ENCODE assay signal across 21 mouse cellular contexts in the genomic region with DNA sequence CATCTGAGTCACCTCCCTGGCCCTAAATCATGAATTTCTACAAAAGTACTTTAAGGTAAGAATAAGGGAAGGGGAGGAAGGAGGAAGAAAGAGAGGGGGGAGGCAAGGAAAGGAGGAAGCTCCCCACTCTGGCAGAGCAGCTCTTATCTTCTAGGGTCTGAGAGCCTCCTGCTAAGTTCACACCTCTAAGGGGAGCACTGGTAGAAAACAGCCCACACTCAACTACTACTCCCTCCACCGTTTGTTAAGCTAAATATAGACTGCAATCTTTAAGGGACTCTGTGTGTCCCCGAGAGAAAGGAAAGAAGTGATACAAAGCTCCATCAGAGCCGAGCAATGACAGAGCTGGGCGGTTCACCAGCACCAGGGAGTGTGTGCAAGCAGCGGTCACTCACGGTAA. TPM values are rescaled to one million over a fixed set of nuclear protein-coding genes. Genes with fewer than 3 reads are reported as not detected.
DNase-seq lines count a peak whose midpoint lies in the region; ATAC-seq and TF ChIP-seq lines count a peak whose summit lies in the region.
"Had no signal": no experiment of that assay in that cellular context is flagged by ENCODE, and none has a peak within 500 bp of the region (broad histone marks: within the 10 kb centered on the region; RNA-seq: fewer than 3 reads in every experiment).

No protein-coding gene starts in this region.

- H3K9ac ChIP-seq in heart, embryonic 16.5 days (ENCODE audit: low read length), result peak overlapping the region; percentile 49
- H3K9ac ChIP-seq in lung, embryonic 14.5 days, result no peak overlapping the region
- no peak overlapping the region for H3K9ac ChIP-seq in neural tube, embryonic 15.5 days (replicated peaks)
- H3K9ac ChIP-seq: forebrain, embryonic 12.5 days; limb, embryonic 15.5 days; midbrain, embryonic 13.5 days; stomach, embryonic 15.5 days had no signal

- H3K9me3 ChIP-seq in heart, embryonic 16.5 days (replicated peaks; ENCODE audit: control insufficient read depth, low read length), result no peaks in the 10 kb centered on the region
- H3K9me3 ChIP-seq in lung, embryonic 14.5 days (ENCODE audit: low read depth, low read length), result no peaks in the 10 kb centered on the region
- H3K9me3 ChIP-seq in neural tube, embryonic 15.5 days (replicated peaks), result no peaks in the 10 kb centered on the region
- H3K9me3 ChIP-seq: forebrain, embryonic 12.5 days; G1E; limb, embryonic 15.5 days; midbrain, embryonic 13.5 days; stomach, embryonic 15.5 days had no signal

- no peak for DNase-seq in gastrocnemius, adult 2 months
- no peak for DNase-seq in gastrocnemius, postnatal 25 days
- DNase-seq in heart, postnatal 36 days, result no peak
- DNase-seq in lung, embryonic 14.5 days, result no peak
- no peak for DNase-seq in lung, postnatal 14 days
- DNase-seq in cerebellum, adult 2 months, result no peak
- DNase-seq: adrenal gland, postnatal 25 days; cerebellum, adult 8-10 months; kidney, adult 11 months; right cerebral cortex, postnatal 25 days; thymus, adult 18-20 months; thymus, postnatal 4 days had no signal

- no peak overlapping the region for H3K4me3 ChIP-seq in gastrocnemius, adult 2 months
- peak overlapping the region; percentile 15 for H3K4me3 ChIP-seq in heart, embryonic 16.5 days (ENCODE audit: low read length)
- no peak overlapping the region for H3K4me3 ChIP-seq in lung, embryonic 14.5 days (ENCODE audit: low read depth, low read length)
- no peak overlapping the region for H3K4me3 ChIP-seq in neural tube, embryonic 15.5 days (replicated peaks)
- no peak overlapping the region for H3K4me3 ChIP-seq in cerebellum, adult 2 months (replicated peaks; ENCODE audit: insufficient read depth, low read depth, low read length)
- H3K4me3 ChIP-seq: forebrain, embryonic 12.5 days; limb, embryonic 15.5 days; midbrain, embryonic 13.5 days; stomach, embryonic 15.5 days had no signal

- WGBS in heart, embryonic 16.5 days, result 10% methylated on average over 6 of the region's 6 CpGs
- 14% methylated on average over 6 of the region's 6 CpGs for WGBS in lung, embryonic 14.5 days
- 8% methylated on average over 6 of the region's 6 CpGs for WGBS in neural tube, embryonic 15.5 days
- 55% methylated on average over 6 of the region's 6 CpGs for WGBS in cerebellum, adult 2 months

- H3K27ac ChIP-seq in gastrocnemius, adult 2 months, result peak overlapping the region; percentile 79; the same call in 1 of the 2 replicates
- peak overlapping the region; percentile 89 for H3K27ac ChIP-seq in heart, embryonic 16.5 days (ENCODE audit: low read length)
- peak overlapping the region; percentile 42; the same call in 1 of the 2 replicates for H3K27ac ChIP-seq in lung, embryonic 14.5 days (ENCODE audit: low read depth)
- H3K27ac ChIP-seq in neural tube, embryonic 15.5 days (replicated peaks), result 0 out of 2 replicates have a peak overlapping the region, but pooled peaks have one; percentile 9
- no peak overlapping the region for H3K27ac ChIP-seq in cerebellum, adult 2 months (ENCODE audit: insufficient read depth, low read length)
- H3K27ac ChIP-seq: forebrain, embryonic 12.5 days; limb, embryonic 15.5 days; midbrain, embryonic 13.5 days; stomach, embryonic 15.5 days had no signal

- peaks cover 81% of the 10 kb centered on the region for H3K4me1 ChIP-seq in heart, embryonic 16.5 days (ENCODE audit: control insufficient read depth, insufficient read depth, low read length)
- peaks cover 12% of the 10 kb centered on the region for H3K4me1 ChIP-seq in lung, embryonic 14.5 days (ENCODE audit: insufficient read depth)
- H3K4me1 ChIP-seq in neural tube, embryonic 15.5 days, result peaks cover 60% of the 10 kb centered on the region
- H3K4me1 ChIP-seq in cerebellum, adult 2 months (ENCODE audit: control insufficient read depth, insufficient read depth, low read length), result peaks cover 12% of the 10 kb centered on the region

- intact Hi-C loops in gastrocnemius, adult 2 months (cut with DNase I), result no loop called here
- intact Hi-C loops in heart, postnatal 36 days (cut with DNase I), result no loop called here

- TF ChIP-seq CTCF in gastrocnemius, adult 2 months (IDR thresholded peaks at IDR 0.05), result no peak
- no peak for TF ChIP-seq CTCF in lung, embryonic 14.5 days (IDR thresholded peaks at IDR 0.05; ENCODE audit: low read depth)
- no peak for TF ChIP-seq CTCF in cerebellum, adult 2 months (IDR thresholded peaks at IDR 0.05; ENCODE audit: borderline replicate concordance, insufficient read depth, low read depth, low read length)

- peak; percentile 47 for ATAC-seq in heart, embryonic 16.5 days (replicated peaks; ENCODE audit: extremely low read depth, insufficient read depth, low FRiP score)
- ATAC-seq in lung, embryonic 14.5 days (ENCODE audit: insufficient read depth), result no peak; the same call in 1 of the 2 replicates
- ATAC-seq in neural tube, embryonic 15.5 days (ENCODE audit: low FRiP score), result no peak
- ATAC-seq: CD4-positive, CD25-positive, alpha-beta regulatory T cell, adult 4 months; lung, postnatal 0 days; midbrain, embryonic 13.5 days had no signal

- no peak for TF ChIP-seq POLR2A in cerebellum, adult 2 months (IDR thresholded peaks at IDR 0.05; ENCODE audit: borderline replicate concordance, insufficient read depth, low read length)

- H3K36me3 ChIP-seq in heart, embryonic 16.5 days (ENCODE audit: control insufficient read depth, insufficient read depth), result no peaks in the 10 kb centered on the region
- H3K36me3 ChIP-seq in lung, embryonic 14.5 days (ENCODE audit: insufficient read depth), result no peaks in the 10 kb centered on the region
- no peaks in the 10 kb centered on the region for H3K36me3 ChIP-seq in neural tube, embryonic 15.5 days
- H3K36me3 ChIP-seq: forebrain, embryonic 12.5 days; limb, embryonic 15.5 days; midbrain, embryonic 13.5 days; stomach, embryonic 15.5 days had no signal

- H3K4me2 ChIP-seq in heart, embryonic 16.5 days (ENCODE audit: low read depth, low read length), result peak overlapping the region; percentile 58
- 0 out of 2 replicates have a peak overlapping the region, but pooled peaks have one; percentile 29 for H3K4me2 ChIP-seq in lung, embryonic 14.5 days
- H3K4me2 ChIP-seq in neural tube, embryonic 15.5 days, result 0 out of 2 replicates have a peak overlapping the region, but pooled peaks have one; percentile 6
- H3K4me2 ChIP-seq: forebrain, embryonic 12.5 days; limb, embryonic 15.5 days; midbrain, embryonic 13.5 days; stomach, embryonic 15.5 days had no signal

- H3K27me3 ChIP-seq in heart, embryonic 16.5 days (ENCODE audit: control insufficient read depth, insufficient read depth, low read length), result no peaks in the 10 kb centered on the region
- no peaks in the 10 kb centered on the region for H3K27me3 ChIP-seq in lung, embryonic 14.5 days (ENCODE audit: insufficient read depth, low read length)
- no peaks in the 10 kb centered on the region for H3K27me3 ChIP-seq in neural tube, embryonic 15.5 days (replicated peaks)
- H3K27me3 ChIP-seq in cerebellum, adult 2 months (ENCODE audit: control insufficient read depth, insufficient read depth, low read length), result no peaks in the 10 kb centered on the region
- H3K27me3 ChIP-seq: forebrain, embryonic 12.5 days; limb, embryonic 15.5 days; midbrain, embryonic 13.5 days; stomach, embryonic 15.5 days had no signal

RNA-seq across cellular contexts. Expression of a gene that starts 24.6 kb away (rescaled TPM):
- total RNA-seq in gastrocnemius, adult 2 months (2021), result 10 to 100 TPM; 14.6 to 23.5 TPM
- total RNA-seq in gastrocnemius, postnatal 25 days (2021), result 10 to 100 TPM; 14.6 to 15.2 TPM
- 25.5 and 26.4 TPM in 2 replicates for polyA plus RNA-seq in heart, embryonic 16.5 days (2015; fragmentation: Nextera tagmentation; extraction: Ambion mirVana)
- total RNA-seq in heart, postnatal 36 days (2021), result 10 to 100 TPM; 37.6 to 45.2 TPM
- 21.4 and 22.6 TPM in 2 replicates for polyA plus RNA-seq in lung, embryonic 14.5 days (2014; fragmentation: Nextera tagmentation; extraction: Ambion mirVana)
- 37.0 and 37.8 TPM in 2 replicates for polyA plus RNA-seq in neural tube, embryonic 15.5 days (2015; fragmentation: Nextera tagmentation; extraction: Ambion mirVana)
- polyA plus RNA-seq in cerebellum, adult 2 months (2012; rRNA removed), result 60.2 and 61.4 TPM in 2 replicates

Comparison
In these comparisons a context has a peak if more than half of its experiments do, and no peak if none do; other contexts are left out.
1. H3K4me2 ChIP-seq: peak in every context shown above with its lines; median percentile 58 in heart, embryonic 16.5 days; 29 in lung, embryonic 14.5 days; 6 in neural tube, embryonic 15.5 days.